Mouse (Mus musculus): ENCODE measurements around the gene H2-Q1.

- TF ChIP-seq POLR2A (IDR thresholded peaks at IDR 0.05; ENCODE audit: borderline replicate concordance, extremely low read depth, low read depth, low read length) (no peak), CTCF (IDR thresholded peaks at IDR 0.05; ENCODE audit: insufficient read depth, low read length) (no peak)
These were observed 15.7 kb upstream of the H2-Q1 start for GRCm38 (mm10) chr17:35304478-35304877.
